9 mouse cellular contexts compared by ENCODE assay signal in genomic region chr11:58979183-58979582, GRCm38 (mm10). TPM values are rescaled to one million over a fixed set of nuclear protein-coding genes. Genes with fewer than 3 reads are reported as not detected.
DNase-seq lines count a peak whose midpoint lies in the region; ATAC-seq and TF ChIP-seq lines count a peak whose summit lies in the region.
"Had no signal": no experiment of that assay in that cellular context is flagged by ENCODE, and none has a peak within 500 bp of the region (broad histone marks: within the 10 kb centered on the region; RNA-seq: fewer than 3 reads in every experiment).

No protein-coding gene starts in this region.

- peak overlapping the region; percentile 99 for H3K4me3 ChIP-seq in heart, embryonic 11.5 days (ENCODE audit: low read depth, low read length)
- peak overlapping the region; percentile 70 to 99 (median 96) for H3K4me3 ChIP-seq in CH12.LX (replicated peaks in 1 of 3; ENCODE audit: low read depth in 2 of 3, low read length in 2 of 3, poor library complexity in 1 of 3)
- H3K4me3 ChIP-seq in forebrain, embryonic 16.5 days (replicated peaks; ENCODE audit: low read length), result peak overlapping the region; percentile 88

- no peak for DNase-seq in heart, postnatal 25 days (ENCODE audit: low spot score)
- no peak for DNase-seq in CH12.LX (ENCODE audit: extremely low read depth)
- no peak for DNase-seq in ovary, postnatal 10 days (ENCODE audit: low spot score)
- no peak for DNase-seq in right cerebral cortex, postnatal 36 days (ENCODE audit: low spot score in 2 of 2)

- in situ Hi-C loops in CH12.LX (cut with MboI; ENCODE audit: low pct_ligation_motif_present, low pct_unique_long_range_greater_than_20kb, low sequenced_read_pairs), result no loop called here

- TF ChIP-seq EP300 in CH12.LX (IDR thresholded peaks at IDR 0.05; ENCODE audit: low read length), result no peak

- H3K4me1 ChIP-seq in heart, embryonic 11.5 days (ENCODE audit: control insufficient read depth, insufficient read depth, low read length), result peaks cover 26% of the 10 kb centered on the region
- peaks cover 25 to 56% of the 10 kb centered on the region in 2 experiments for H3K4me1 ChIP-seq in CH12.LX (ENCODE audit: control insufficient read depth in 1 of 2, insufficient read depth in 2 of 2)
- H3K4me1 ChIP-seq in forebrain, embryonic 16.5 days (replicated peaks; ENCODE audit: control insufficient read depth, insufficient read depth, low read length), result peaks cover 40% of the 10 kb centered on the region

- 64% methylated on average over 3 of the region's 3 CpGs for WGBS in heart, embryonic 11.5 days (ENCODE audit: insufficient replicate concordance)
- WGBS in forebrain, embryonic 16.5 days, result 84% methylated on average over 3 of the region's 3 CpGs

- TF ChIP-seq POLR2A in CH12.LX (IDR thresholded peaks at IDR 0.05; ENCODE audit: low read depth, low read length), result no peak

- ATAC-seq in heart, embryonic 11.5 days (replicated peaks; ENCODE audit: insufficient number of reproducible peaks, low FRiP score, low TSS enrichment), result no peak
- no peak for ATAC-seq in forebrain, embryonic 16.5 days
- peak; percentile 14; the same call in 1 of the 2 replicates for ATAC-seq in megakaryocyte, adult 5-6 weeks (ENCODE audit: poor library complexity, severe bottlenecking)
- ATAC-seq in activated CD4-positive, CD25-positive, alpha-beta regulatory T cell, adult 4 months, result no peak

- dilution Hi-C loops in CH12.LX (cut with MboI; ENCODE audit: extremely low pct_ligation_motif_present, extremely low pct_unique_long_range_greater_than_20kb, low sequenced_read_pairs), result no loop called here

- peak overlapping the region; percentile 95 for H3K9ac ChIP-seq in heart, embryonic 11.5 days (ENCODE audit: low read depth, low read length)
- peak overlapping the region; percentile 86 for H3K9ac ChIP-seq in CH12.LX (ENCODE audit: insufficient read depth, low read depth)
- peak overlapping the region; percentile 3; the same call in 1 of the 2 replicates for H3K9ac ChIP-seq in forebrain, embryonic 16.5 days (replicated peaks; ENCODE audit: low read depth, low read length)

- TF ChIP-seq CTCF in CH12.LX (conservative IDR thresholded peaks at IDR 0.05 in 1 of 2, IDR thresholded peaks at IDR 0.05 in 1 of 2; ENCODE audit: low read depth in 2 of 2, low read length in 2 of 2), result no peak

- H3K27me3 ChIP-seq in heart, embryonic 11.5 days (ENCODE audit: control insufficient read depth, insufficient read depth, low read length), result no peaks in the 10 kb centered on the region
- no peaks in the 10 kb centered on the region for H3K27me3 ChIP-seq in CH12.LX (replicated peaks)
- H3K27me3 ChIP-seq in forebrain, embryonic 16.5 days (replicated peaks; ENCODE audit: control insufficient read depth, insufficient read depth, low read length), result no peaks in the 10 kb centered on the region
- H3K27me3 ChIP-seq: Patski had no signal

- H3K9me3 ChIP-seq in heart, embryonic 11.5 days (replicated peaks; ENCODE audit: control insufficient read depth, low read length), result no peaks in the 10 kb centered on the region
- no peaks in the 10 kb centered on the region for H3K9me3 ChIP-seq in CH12.LX (replicated peaks; ENCODE audit: low read length)
- no peaks in the 10 kb centered on the region for H3K9me3 ChIP-seq in forebrain, embryonic 16.5 days (ENCODE audit: control insufficient read depth, low read length)

- intact Hi-C loops in heart, postnatal 25 days (cut with DNase I), result no loop called here

- no peak for TF ChIP-seq RAD21 in CH12.LX (IDR thresholded peaks at IDR 0.05; ENCODE audit: low read depth, low read length)

- peaks cover 55% of the 10 kb centered on the region for H3K79me2 ChIP-seq in CH12.LX (replicated peaks; ENCODE audit: control insufficient read depth, extremely low read depth, insufficient read depth, poor library complexity, severe bottlenecking)

- 0 out of 2 replicates have a peak, but pooled peaks cover 2% of the 10 kb centered on the region for H3K36me3 ChIP-seq in heart, embryonic 11.5 days (ENCODE audit: control insufficient read depth, insufficient read depth, low read length)
- peaks cover 16 to 52% of the 10 kb centered on the region in 2 experiments for H3K36me3 ChIP-seq in CH12.LX (replicated peaks in 1 of 2; ENCODE audit: control insufficient read depth in 1 of 2, insufficient read depth in 1 of 2, low read length in 1 of 2)
- peaks cover 10% of the 10 kb centered on the region for H3K36me3 ChIP-seq in forebrain, embryonic 16.5 days (ENCODE audit: control insufficient read depth, insufficient read depth)

- peak overlapping the region; percentile 97 for H3K4me2 ChIP-seq in heart, embryonic 11.5 days
- peak overlapping the region; percentile 64 for H3K4me2 ChIP-seq in CH12.LX (ENCODE audit: insufficient read depth, low read depth, poor library complexity, severe bottlenecking)
- peak overlapping the region; percentile 94 for H3K4me2 ChIP-seq in forebrain, embryonic 16.5 days (ENCODE audit: low read length)

- H3K27ac ChIP-seq in heart, embryonic 11.5 days (ENCODE audit: low read depth, low read length), result peak overlapping the region; percentile 41
- 0 out of 2 replicates have a peak overlapping the region, but pooled peaks have one; percentile 13 for H3K27ac ChIP-seq in CH12.LX (ENCODE audit: insufficient read depth, low read depth)
- no peak overlapping the region for H3K27ac ChIP-seq in forebrain, embryonic 16.5 days (ENCODE audit: low read length)

TF ChIP-seq in CH12.LX, 34 proteins besides CTCF, POLR2A, EP300 and RAD21 (continues in another document):
- TF ChIP-seq MAZ (IDR thresholded peaks at IDR 0.05; ENCODE audit: low read depth, low read length) (no peak), NRF1 (IDR thresholded peaks at IDR 0.05; ENCODE audit: low read depth, low read length) (no peak), BHLHE40 (IDR thresholded peaks at IDR 0.05; ENCODE audit: low read depth, low read length) (no peak), E2F4 (IDR thresholded peaks at IDR 0.05; ENCODE audit: insufficient replicate concordance, low read depth, low read length) (no peak), USF1 (IDR thresholded peaks at IDR 0.05; ENCODE audit: low read depth, low read length) (no peak), SIN3A (IDR thresholded peaks at IDR 0.05; ENCODE audit: low read length) (no peak), IRF4 (IDR thresholded peaks at IDR 0.05; ENCODE audit: low read depth, low read length) (no peak)

RNA-seq across cellular contexts. Expression of gene Trim11, which starts 1.3 kb away (rescaled TPM):
- 26.1 and 27.5 TPM in 2 replicates for polyA plus RNA-seq in heart, embryonic 11.5 days (2014; fragmentation: Nextera tagmentation; extraction: Ambion mirVana)
- total RNA-seq in heart, postnatal 25 days (2021), result 10 to 100 TPM; 14.8 to 15.5 TPM
- total RNA-seq in CH12.LX (2012; rRNA removed) (32.5 and 33.2 TPM in 2 replicates), CH12.LX (2014; rRNA removed) (22.5 and 23.2 TPM in 2 replicates)
- polyA plus RNA-seq in CH12.LX (2012; ENCODE audit: insufficient read length, low read depth), result 21.8 and 23.0 TPM in 2 replicates
- 24.7 and 26.4 TPM in 2 replicates for polyA plus RNA-seq in forebrain, embryonic 16.5 days (2015; fragmentation: Nextera tagmentation; extraction: Ambion mirVana)
- 22.2 and 26.7 TPM in 2 replicates for total RNA-seq in megakaryocyte, adult 5-6 weeks (2015)
- 30.0 and 33.2 TPM in 2 replicates for total RNA-seq in megakaryocyte, adult 5-6 weeks (2017)
- 10 to 100 TPM; 18.5 to 22.2 TPM for polyA plus RNA-seq in activated CD4-positive, CD25-positive, alpha-beta regulatory T cell, adult 4 months (2017; shearing (Covaris generic))

RNA-seq across cellular contexts. Expression of gene Hist3h2a, which starts 24.7 kb away (rescaled TPM):
- 22.5 and 23.3 TPM in 2 replicates for polyA plus RNA-seq in heart, embryonic 11.5 days (2014; fragmentation: Nextera tagmentation; extraction: Ambion mirVana)
- total RNA-seq in heart, postnatal 25 days (2021), result 10 to 100 TPM; 17.1 to 21.3 TPM
- total RNA-seq in CH12.LX (2012; rRNA removed), result 97.2 and 125 TPM in 2 replicates
- total RNA-seq in CH12.LX (2014; rRNA removed), result 4.4 and 6.1 TPM in 2 replicates
- 0.79 and 1.2 TPM in 2 replicates for polyA plus RNA-seq in CH12.LX (2012; ENCODE audit: insufficient read length, low read depth)
- polyA plus RNA-seq in forebrain, embryonic 16.5 days (2015; fragmentation: Nextera tagmentation; extraction: Ambion mirVana), result 150 and 152 TPM in 2 replicates
- total RNA-seq in megakaryocyte, adult 5-6 weeks (2015), result 20.6 and 24.9 TPM in 2 replicates
- total RNA-seq in megakaryocyte, adult 5-6 weeks (2017), result 267 and 273 TPM in 2 replicates
- polyA plus RNA-seq in activated CD4-positive, CD25-positive, alpha-beta regulatory T cell, adult 4 months (2017; shearing (Covaris generic)), result 1 to 10 TPM; 3.5 to 5.4 TPM

RNA-seq across cellular contexts. Expression of gene Trim17, which starts 24.7 kb away (rescaled TPM):
- 1.0 and 1.1 TPM in 2 replicates for polyA plus RNA-seq in heart, embryonic 11.5 days (2014; fragmentation: Nextera tagmentation; extraction: Ambion mirVana)
- total RNA-seq in heart, postnatal 25 days (2021), result under 1 TPM; 0.10 to 0.17 TPM
- total RNA-seq in CH12.LX (2012; rRNA removed) (0.21 and 0.47 TPM in 2 replicates), CH12.LX (2014; rRNA removed) (not detected in 2 replicates)
- polyA plus RNA-seq in CH12.LX (2012; ENCODE audit: insufficient read length, low read depth), result 0.20 and 0.49 TPM in 2 replicates
- polyA plus RNA-seq in forebrain, embryonic 16.5 days (2015; fragmentation: Nextera tagmentation; extraction: Ambion mirVana), result 1.8 and 2.0 TPM in 2 replicates
- total RNA-seq in megakaryocyte, adult 5-6 weeks (2015), result not detected in 2 replicates
- 0.07 TPM in 1 of 2 replicates, not detected in the other for total RNA-seq in megakaryocyte, adult 5-6 weeks (2017)
- polyA plus RNA-seq in activated CD4-positive, CD25-positive, alpha-beta regulatory T cell, adult 4 months (2017; shearing (Covaris generic)), result under 1 TPM; 0.17 to 0.20 TPM

RNA-seq across cellular contexts. Expression of gene Hist3h2ba, which starts 30.5 kb away (rescaled TPM):
- polyA plus RNA-seq in heart, embryonic 11.5 days (2014; fragmentation: Nextera tagmentation; extraction: Ambion mirVana), result 6.4 and 8.4 TPM in 2 replicates
- 1 to 10 TPM; 1.8 to 2.3 TPM for total RNA-seq in heart, postnatal 25 days (2021)
- total RNA-seq in CH12.LX (2012; rRNA removed) (0.34 TPM in 1 of 2 replicates, not detected in the other), CH12.LX (2014; rRNA removed) (not detected in 2 replicates)
- polyA plus RNA-seq in CH12.LX (2012; ENCODE audit: insufficient read length, low read depth), result not detected in 2 replicates
- polyA plus RNA-seq in forebrain, embryonic 16.5 days (2015; fragmentation: Nextera tagmentation; extraction: Ambion mirVana), result 389 and 395 TPM in 2 replicates
- 4.6 and 6.9 TPM in 2 replicates for total RNA-seq in megakaryocyte, adult 5-6 weeks (2015)
- 5.4 and 10.9 TPM in 2 replicates for total RNA-seq in megakaryocyte, adult 5-6 weeks (2017)
- polyA plus RNA-seq in activated CD4-positive, CD25-positive, alpha-beta regulatory T cell, adult 4 months (2017; shearing (Covaris generic)), result 1 to 10 TPM; 1.8 to 4.2 TPM

RNA-seq across cellular contexts. Expression of gene Rnf187, which starts 40.5 kb away (rescaled TPM):
- 172 and 192 TPM in 2 replicates for polyA plus RNA-seq in heart, embryonic 11.5 days (2014; fragmentation: Nextera tagmentation; extraction: Ambion mirVana)
- 100 to 1,000 TPM; 163 to 167 TPM for total RNA-seq in heart, postnatal 25 days (2021)
- 185 and 230 TPM in 2 replicates for total RNA-seq in CH12.LX (2012; rRNA removed)
- total RNA-seq in CH12.LX (2014; rRNA removed), result 175 and 188 TPM in 2 replicates
- polyA plus RNA-seq in CH12.LX (2012; ENCODE audit: insufficient read length, low read depth), result 181 and 195 TPM in 2 replicates
- polyA plus RNA-seq in forebrain, embryonic 16.5 days (2015; fragmentation: Nextera tagmentation; extraction: Ambion mirVana), result 423 and 435 TPM in 2 replicates
- 42.6 and 42.9 TPM in 2 replicates for total RNA-seq in megakaryocyte, adult 5-6 weeks (2015)
- total RNA-seq in megakaryocyte, adult 5-6 weeks (2017), result 49.7 and 61.7 TPM in 2 replicates
- 10 to 100 TPM; 11.4 to 17.9 TPM for polyA plus RNA-seq in activated CD4-positive, CD25-positive, alpha-beta regulatory T cell, adult 4 months (2017; shearing (Covaris generic))

Comparison
In these comparisons a context has a peak if more than half of its experiments do, and no peak if none do; other contexts are left out.
1. H3K9ac ChIP-seq: peak in every context shown above with its lines; median percentile 95 in heart, embryonic 11.5 days; 86 in CH12.LX; 3 in forebrain, embryonic 16.5 days.